Mouse (Mus musculus): Measurements from ENCODE around the gene Gsta2.

Gene Gsta2

DNA sequence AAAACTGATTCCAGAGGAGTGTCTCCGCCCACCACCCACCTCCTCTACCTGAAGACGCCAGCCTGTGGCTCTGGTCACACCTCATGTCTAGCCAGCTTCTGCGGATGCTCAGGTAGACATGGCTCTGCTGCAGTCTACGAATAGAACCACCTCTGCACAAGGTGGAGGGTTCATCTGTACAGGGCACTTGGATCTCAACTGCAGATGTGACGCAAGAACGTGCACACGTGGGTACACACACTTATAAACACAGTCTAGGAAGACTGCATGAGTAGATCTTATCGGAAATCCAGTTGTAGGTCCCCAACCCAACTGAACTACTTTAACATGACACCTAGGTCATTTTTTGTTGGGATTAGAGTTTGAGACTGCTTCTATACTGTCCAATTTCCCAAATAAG lies at the start of gene Gsta2:
TSS of gene Gsta2 (minus strand) at position 178 of the 400 bp plus-strand sequence.
- in situ Hi-C loops (cut with MboI; ENCODE audit: low sequenced_read_pairs) = no loop called here

DNA sequence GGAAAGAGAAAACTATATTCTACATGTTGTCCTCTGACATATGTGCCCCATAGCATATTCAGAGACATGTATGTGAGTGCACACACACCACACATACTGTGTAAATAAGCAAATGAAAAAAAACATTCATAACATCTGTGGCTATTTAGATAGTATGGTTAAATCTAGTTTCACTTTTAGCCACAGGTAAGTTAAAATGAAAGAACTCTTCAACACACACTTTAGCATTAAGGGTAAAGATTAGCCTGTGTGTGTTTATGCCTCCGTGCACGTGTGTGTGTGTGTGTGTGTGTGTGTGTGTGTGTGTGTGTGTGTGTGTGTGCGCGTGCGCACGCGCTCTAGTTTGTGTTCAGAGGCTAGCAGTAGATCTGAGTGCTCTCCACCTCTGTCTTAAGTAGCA lies 46.0 kb upstream of the Gsta2 start:
- in situ Hi-C loops (cut with MboI; ENCODE audit: low sequenced_read_pairs) = no loop called here

DNA sequence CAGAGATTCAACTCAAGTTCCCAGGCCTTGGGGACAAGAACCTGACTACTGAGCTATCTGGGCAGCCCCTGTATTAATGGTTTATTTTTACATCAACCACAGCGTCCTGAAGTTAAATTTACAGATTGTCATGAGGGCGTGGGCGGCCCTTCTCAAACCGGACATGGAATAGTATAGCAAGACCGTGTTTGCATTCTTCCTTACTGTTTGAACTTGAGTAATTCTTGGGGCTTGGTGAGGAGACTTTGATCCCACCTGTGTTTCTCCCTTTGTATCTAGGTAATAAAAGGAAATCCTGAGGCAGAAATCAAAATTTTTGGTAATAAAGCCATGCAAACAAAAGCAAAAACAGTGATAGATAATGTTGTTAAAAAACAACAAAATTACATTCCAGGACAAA lies 45.0 kb upstream of the Gsta2 start:
- in situ Hi-C loops (cut with MboI; ENCODE audit: low sequenced_read_pairs) = no loop called here

DNA sequence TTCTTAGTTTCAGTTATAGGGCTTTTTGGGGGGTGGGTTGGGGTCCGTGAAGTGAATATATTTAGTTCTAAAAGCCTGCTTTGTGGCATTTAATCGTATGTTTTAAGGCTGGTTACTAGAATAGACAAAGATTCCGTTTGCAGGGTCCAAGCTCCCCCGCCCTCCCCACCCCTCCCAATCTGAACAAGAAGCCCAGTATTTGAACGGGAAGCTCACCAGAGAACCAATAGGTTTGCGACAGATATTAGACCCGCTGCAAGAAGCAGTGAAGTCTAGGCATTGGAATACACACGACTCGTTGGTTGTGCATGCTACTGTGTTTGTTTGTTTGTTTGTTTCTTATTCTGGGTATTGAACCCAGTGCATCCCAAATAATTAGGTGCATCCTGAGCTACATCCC lies 40.9 kb upstream of the Gsta2 start:
- in situ Hi-C loops (cut with MboI; ENCODE audit: low sequenced_read_pairs) = no loop called here

DNA sequence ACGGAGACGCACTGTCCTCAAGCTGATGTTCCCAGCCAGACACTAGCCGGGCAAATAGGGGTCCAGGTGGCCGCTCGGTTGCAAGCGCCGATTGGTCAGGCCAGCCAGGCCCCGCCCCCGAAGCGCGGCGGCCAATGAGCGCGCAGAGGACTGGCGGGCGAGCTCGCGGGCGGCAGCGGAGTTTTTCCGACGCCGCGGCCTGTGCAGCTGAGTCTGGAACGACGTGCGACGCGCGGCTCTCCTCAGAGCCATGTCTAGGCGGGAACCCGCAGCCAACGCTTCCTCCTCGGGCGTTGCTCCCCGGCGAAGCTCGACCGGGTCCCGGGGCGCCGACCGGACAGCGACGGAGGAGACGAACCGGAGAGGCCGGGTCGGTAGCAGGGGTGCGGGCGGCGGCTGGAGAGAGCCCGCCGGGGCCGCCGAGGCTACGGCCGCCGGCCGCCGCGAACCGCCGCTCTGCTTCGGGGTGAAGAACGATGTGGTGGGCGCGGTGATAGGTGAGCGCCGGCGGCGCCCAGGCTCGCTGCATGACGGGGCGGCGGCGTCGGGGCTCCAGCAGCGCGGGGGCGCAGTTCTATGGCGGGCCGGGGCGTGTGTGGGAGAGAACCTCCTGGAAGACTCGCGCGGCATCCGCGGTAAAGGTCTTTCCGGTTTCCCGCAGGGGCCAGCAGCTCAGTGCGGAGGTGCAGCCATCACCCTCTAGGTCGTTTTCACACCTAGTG lies 40.2 kb upstream of the Gsta2 start, which contains the start of gene Ddx43:
TSS of gene Ddx43 (plus strand) at position 148 of the 722 bp plus-strand sequence.
- in situ Hi-C loops (cut with MboI; ENCODE audit: low sequenced_read_pairs) = no loop called here

DNA sequence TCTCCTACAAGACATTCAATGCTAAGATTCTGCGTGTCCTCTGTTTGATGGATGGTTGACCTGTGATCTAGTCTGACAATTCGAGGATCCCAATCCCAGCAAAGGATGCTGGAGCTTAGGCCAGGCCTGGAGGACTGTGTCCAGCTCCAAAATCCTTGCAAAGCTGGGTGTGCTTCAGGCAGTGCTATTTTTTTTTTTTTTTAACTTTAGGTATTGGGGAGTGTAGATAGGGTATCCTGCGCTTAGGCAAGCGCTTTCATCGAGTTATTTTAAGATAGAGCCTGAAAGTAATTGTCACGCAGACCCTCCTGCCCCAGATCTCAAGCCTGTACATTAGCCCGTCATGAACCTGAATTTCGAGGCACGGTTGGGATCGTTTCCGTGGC lies 39.6 kb upstream of the Gsta2 start:
- in situ Hi-C loops (cut with MboI; ENCODE audit: low sequenced_read_pairs) = no loop called here

DNA sequence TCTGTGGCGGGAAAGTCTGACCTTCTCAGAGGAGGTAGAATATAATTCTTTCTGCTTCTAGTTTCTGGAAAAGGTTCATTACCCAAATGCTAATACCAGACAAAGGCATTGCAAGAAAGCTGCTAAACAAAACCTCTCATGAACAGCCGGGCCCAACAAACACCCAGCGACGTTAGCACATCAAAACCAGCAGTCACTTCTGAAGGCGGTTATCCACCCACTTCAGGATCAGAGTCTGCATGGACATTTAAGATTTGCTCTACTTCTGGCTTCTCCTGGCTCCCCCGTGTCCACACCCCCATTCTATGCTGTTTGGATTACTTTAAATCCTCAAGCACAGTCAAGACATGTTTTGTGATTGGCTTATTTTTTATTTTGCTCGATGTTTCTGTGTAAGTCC lies 39.0 kb upstream of the Gsta2 start:
- in situ Hi-C loops (cut with MboI; ENCODE audit: low sequenced_read_pairs) = no loop called here

DNA sequence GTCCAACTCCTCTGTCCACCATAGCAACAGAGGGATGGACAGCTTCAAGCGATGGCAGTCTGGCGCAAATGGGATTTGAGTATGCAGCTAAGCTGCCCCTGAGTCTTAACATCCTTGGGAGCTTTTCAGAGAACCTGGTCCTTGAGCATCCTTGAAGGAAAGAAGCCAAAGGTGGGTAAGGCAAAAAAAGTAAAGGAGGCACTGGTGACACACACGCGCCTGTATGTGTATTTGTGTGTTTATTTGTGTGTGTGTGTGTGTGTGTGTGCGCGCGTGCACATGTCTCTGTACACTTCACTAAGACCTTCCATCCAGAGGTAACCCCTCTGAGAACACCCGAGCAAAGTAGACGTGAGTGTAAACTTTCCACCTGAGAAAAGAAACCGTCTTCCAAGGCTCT lies 38.2 kb upstream of the Gsta2 start:
- in situ Hi-C loops (cut with MboI; ENCODE audit: low sequenced_read_pairs) = no loop called here

DNA sequence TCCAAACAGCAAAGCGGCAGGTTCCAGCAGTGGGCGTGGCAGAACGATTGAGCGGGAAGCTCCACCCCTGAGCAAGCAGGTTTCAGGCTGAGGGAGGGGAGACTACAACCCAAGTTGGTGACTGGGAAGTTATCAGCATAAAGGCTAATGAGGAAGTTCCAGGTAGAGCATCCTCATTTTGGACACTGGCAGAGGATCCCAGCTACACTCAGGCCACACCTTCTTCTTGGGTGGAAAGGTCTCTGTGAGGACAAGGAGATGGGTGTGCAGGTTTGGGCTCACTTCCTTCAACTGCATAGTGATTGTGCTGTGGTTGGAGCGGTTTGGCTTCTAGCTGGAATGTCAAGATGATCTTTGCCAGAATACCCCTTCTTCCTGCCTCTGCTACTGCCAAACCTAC lies 34.4 kb upstream of the Gsta2 start:
- in situ Hi-C loops (cut with MboI; ENCODE audit: low sequenced_read_pairs) = no loop called here

DNA sequence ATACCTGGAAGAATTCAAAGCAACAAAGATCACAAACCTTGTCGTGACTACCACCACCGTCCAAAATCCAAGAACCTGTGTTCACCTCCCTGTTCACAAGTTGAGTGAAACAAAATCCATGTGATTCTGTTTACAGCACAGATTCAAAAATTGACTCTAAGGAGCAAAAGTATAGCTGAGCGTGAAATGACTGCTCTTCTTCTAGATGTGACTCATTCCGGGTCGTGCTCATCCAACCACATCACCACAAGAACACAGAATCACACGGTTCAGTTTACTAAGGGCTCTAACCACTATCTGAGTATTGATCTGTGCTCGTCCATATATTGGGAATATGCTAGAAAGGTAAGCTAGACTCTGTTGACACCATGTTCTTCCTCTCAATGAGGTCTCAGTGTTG lies 31.4 kb upstream of the Gsta2 start:
- in situ Hi-C loops (cut with MboI; ENCODE audit: low sequenced_read_pairs) = no loop called here

DNA sequence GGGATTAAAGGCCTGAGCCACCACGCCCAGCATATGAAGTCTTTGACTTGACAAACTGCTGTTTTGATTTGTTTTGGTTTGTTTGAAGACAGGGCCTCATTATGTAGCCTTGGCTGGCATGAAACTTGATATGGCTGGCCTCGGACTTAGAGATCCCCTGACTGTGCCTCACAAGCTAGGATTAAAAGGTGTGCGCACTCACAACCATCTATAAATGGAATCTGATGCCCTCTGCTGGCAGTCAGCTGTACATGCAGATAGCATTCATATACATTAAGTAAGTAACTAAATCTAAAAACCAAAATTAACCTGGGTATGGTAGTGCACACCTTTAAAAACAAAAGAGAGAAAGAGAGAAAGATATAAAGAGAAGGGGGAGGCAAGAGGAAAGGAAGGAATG lies 30.3 kb upstream of the Gsta2 start:
- in situ Hi-C loops (cut with MboI; ENCODE audit: low sequenced_read_pairs) = no loop called here

DNA sequence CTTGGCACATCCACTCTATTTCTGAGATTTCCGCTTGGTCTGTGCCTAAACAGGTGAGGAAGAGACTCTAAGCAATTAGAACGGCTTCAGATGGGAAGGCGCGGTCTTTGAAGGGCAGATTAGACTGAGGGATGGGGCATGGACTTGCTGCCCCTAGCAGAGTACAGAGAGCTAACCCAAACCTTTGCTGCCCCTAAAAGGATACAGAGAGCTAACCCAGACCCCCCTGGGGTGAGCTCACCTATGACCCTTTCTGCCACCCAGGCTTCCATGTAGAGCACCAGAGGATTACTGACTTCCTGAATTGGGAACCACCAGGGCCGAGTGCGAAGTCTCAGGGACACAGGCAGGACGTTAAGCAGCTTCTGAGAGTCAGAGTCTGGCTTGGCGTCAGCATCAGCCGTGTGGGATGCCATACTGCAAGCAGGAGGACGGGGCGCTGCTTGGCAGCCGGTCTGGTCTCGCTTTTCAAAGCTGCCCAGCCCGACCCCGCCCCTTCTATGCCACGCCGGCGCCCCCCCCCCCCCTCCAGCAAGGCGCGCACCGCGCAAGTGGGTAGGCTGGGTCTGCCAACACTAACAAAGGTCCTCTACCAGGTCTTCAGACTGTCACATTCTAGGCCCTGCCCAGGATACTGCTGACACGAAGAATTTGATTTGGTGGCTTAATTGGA lies 22.7 kb upstream of the Gsta2 start, which contains the start of gene Ooep:
TSS of gene Ooep (minus strand) at position 613 of the 673 bp plus-strand sequence.
- in situ Hi-C loops (cut with MboI; ENCODE audit: low sequenced_read_pairs) = no loop called here

DNA sequence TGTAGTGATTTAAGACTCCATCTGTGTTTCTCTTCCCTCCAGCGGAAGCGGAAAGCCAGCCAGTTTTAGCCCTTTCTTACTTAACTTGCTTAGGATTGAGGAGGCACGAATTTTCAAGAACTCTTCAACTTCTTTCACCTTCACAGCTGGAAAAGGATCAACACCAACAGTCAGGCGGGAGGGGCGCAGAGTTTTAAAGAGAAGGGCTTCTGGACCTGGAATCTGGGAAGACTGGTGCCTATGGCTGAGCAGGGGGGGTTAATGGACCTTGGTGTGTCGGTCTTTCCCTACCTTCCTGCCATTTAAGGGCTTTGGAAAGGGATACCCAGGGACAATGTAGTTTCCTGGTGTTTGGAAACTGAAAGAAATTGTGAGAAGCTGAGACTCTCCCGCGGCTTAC lies 22.0 kb upstream of the Gsta2 start:
- in situ Hi-C loops (cut with MboI; ENCODE audit: low sequenced_read_pairs) = no loop called here

DNA sequence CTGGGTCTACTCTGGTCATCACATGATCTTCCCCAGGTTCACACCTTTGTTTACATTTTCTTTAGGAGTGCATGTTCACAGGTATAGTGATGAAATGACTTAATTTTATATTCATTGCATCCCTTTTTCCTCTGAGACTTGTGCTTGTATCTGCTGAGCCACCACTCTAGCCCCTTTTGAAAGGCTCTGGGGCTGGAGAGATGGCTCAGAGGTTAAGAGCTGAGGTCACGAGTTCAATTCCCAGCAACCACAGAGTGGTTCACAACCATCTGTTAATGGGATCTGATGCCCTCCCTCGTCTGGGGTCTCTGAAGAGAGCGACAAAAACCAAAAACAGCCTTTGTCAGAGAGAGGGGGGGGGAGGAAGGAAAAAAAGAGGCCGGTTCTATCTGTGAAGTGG lies 19.9 kb upstream of the Gsta2 start:
- in situ Hi-C loops (cut with MboI; ENCODE audit: low sequenced_read_pairs) = no loop called here

DNA sequence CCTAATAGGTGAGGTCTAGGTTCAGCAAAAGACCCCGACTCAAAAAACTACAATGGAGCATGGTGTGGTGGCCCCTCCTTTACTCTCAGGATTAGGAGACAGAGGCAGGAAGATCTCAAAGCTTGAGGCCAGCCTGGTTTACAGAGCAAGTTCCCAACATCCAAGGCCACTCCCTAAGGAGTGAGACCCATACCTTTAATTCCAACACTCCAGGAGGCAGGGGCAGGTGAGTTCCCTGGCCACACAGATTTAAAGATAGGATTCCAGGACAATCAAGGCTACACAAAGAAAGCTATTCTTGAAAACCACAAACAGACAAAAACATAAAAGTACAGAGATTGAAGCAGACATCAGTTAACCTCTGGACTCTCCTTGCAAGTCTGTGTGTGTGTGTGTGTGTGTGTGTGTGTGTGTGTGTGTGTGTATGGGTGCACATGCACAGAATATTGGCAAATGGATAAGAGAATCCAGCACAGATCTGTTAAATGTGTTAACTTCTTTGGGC lies 19.3 kb upstream of the Gsta2 start:
- in situ Hi-C loops (cut with MboI; ENCODE audit: low sequenced_read_pairs) = no loop called here

DNA sequence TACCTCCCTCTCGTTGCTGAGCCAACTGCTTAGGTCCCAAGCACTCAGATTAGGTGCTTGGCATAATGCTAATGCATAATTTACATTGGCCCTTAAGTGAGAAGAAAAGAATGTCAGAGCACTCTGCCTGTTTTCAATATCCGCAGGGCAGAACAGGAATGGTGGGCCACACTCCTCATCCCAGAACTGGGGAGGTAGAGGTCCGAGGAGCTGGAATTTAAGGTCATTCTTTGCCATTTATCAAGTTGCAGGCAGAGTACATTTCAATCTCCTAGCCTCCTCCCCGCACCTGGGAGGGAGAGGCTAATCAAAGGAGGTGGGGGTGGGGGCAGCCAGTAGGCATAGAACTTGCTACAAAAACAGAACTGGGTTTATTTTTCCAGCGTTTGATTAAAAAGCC lies 18.8 kb upstream of the Gsta2 start:
- in situ Hi-C loops (cut with MboI; ENCODE audit: low sequenced_read_pairs) = no loop called here

DNA sequence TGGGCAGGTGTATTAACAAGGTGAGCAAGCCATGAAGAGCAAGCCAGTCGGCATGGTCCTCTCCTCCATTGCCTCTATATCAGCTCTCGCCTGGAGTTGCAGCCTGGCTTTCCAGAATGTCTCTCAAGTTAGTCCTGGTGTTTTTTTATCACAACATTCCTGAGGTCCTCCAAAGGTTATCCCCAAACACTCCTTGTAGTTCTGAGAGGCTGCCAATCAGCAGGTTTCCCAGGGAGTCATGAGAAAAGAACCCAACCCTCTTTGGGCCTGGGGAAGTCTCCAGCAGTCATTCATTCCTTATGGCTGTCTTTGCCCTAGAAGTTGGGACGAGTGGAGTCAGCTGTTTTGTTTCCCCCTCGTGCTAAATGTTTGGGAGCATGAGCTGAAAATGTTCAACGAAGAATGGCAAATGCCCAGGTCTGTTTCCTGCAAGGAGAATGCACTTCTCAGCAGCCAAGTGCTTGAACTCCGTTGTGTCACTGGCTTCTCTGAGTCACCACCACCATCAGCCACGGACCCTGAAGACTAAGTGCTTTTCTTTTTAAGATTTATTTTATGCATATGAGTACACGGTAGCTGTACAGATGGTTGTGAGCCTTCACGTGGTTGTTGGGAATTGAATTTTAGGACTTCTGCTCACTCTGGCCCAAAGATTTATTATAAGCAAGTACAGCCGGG lies 17.4 kb upstream of the Gsta2 start:
- in situ Hi-C loops (cut with MboI; ENCODE audit: low sequenced_read_pairs) = no loop called here

DNA sequence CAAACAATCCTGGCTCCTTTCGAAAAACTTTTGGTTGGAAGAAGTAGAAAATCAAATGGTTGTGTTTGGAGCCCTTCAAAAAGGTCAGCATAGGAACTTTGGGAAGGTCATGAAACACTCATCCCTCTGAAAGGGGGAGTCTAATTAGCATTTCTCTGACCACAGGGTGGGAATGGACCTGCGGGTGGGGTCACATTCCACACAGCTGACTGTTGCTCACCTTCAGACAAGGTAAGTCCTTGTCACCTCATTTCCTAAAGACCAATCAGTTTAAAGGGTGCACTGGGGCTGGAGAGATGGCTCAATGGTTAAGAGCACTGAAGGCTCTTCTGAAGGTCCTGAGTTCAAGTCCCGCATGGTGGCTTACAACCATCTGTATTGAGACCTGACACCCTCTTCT lies 15.9 kb upstream of the Gsta2 start:
- in situ Hi-C loops (cut with MboI; ENCODE audit: low sequenced_read_pairs) = no loop called here

DNA sequence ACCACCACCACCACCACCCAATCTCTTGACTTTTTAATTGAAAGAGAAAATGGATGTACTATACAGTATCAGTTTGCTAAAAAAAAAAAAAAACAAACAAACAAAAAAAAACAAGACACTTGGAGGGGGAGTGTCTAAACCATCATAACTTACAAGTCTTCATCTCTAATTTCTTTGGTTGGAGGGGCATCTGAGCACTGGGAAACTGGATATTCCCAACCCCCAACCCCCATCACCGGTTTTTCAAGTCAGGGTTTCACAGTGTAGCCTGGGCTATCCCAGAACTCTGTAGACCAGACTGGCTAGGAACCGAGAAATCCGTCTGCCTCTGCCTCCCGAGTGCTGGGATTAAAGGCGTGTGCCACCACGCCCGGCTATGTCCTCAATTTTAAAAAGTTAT lies 14.2 kb upstream of the Gsta2 start:
- in situ Hi-C loops (cut with MboI; ENCODE audit: low sequenced_read_pairs) = no loop called here

DNA sequence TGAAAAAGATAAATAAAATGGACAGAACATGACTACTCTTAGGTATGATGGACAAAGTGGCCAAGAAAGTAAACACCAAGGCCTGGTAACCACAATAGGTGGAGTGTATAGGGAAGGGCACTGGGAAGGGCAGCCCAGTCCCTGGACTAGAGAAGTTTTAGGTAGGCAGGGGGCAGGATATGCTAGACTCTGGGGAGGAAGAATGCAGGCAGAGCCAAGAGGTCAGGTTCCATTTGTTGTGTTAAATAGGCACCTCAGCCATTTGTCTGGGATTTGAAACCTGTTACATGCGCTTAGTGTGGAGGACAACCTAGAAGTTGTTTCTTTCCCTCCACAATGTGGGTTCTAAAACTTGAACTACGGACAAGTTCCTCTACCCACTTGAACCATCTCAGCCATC lies 13.8 kb upstream of the Gsta2 start:
- in situ Hi-C loops (cut with MboI; ENCODE audit: low sequenced_read_pairs) = no loop called here

DNA sequence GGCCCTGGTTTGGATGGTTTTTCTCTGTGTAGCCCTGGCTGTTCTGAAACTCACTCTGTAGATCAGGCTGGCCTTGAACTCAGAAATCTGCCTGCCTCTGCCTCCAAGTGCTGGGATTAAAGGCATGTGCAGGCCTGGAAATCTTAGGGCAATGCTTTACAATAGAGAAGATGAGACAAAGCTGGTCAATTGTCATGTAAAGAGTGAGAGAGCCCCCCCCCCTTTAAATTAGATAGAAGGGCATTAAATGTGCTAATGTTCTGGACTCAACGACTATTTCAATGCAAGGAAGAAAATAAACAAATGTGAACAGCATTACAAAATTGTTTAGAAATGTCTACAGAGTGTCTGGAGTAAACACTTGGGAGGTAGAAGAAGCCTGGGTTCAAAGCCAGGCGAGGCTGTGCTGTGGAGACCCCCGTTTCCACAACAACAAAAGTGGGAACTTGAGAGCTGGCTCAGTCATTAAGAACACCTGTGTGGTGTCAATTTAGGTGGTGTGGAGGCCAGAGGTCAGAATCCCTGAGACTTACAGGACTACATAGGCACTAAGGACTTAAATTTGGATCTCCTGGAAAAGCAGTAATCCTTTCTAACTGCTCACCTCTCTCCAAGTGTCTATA lies 13.2 kb upstream of the Gsta2 start:
- in situ Hi-C loops (cut with MboI; ENCODE audit: low sequenced_read_pairs) = no loop called here

Data from CH12F3 (cell line).